Mouse (Mus musculus) MEL (cell line): ENCODE results near the gene Casc3. TPM values are rescaled to one million over a fixed set of nuclear protein-coding genes. Genes with fewer than 3 reads are reported as not detected.
A peak's percentile ranks its signal among the peaks of the same experiment; 100 is the strongest.

Experiments used
- DNase-seq: peaks from one replicate; pipeline ENCODE4 v3.0.0; 2011; ENCODE audit warnings: low read depth, low spot score
- H3K27ac ChIP-seq: 2 replicates; pipeline ENCODE4 v1.5.1; 2012; ENCODE audit warnings: low read depth, mild to moderate bottlenecking, control low read depth, low read length, moderate library complexity; ENCODE audit not compliant: control insufficient read depth
- H3K27me3 ChIP-seq, 2 experiments: fragments of 150-350 bp in 1 of 2; sonication (generic) in 1 of 2; 2 replicates each; pipeline ENCODE4 v1.6.1; 2012; ENCODE audit warnings: low read length in 2 of 2, mild to moderate bottlenecking in 2 of 2, improper control_type of control experiment in 1 of 2, moderate library complexity in 1 of 2; ENCODE audit not compliant: insufficient read depth in 2 of 2, control insufficient read depth in 1 of 2
- H3K36me3 ChIP-seq, 2 experiments: 2 replicates each; pipeline ENCODE4 v1.6.1; 2012 to 2014; ENCODE audit warnings: low read length in 2 of 2, improper control_type of control experiment in 1 of 2, inconsistent platforms in 1 of 2, mild to moderate bottlenecking in 1 of 2; ENCODE audit not compliant: insufficient read depth in 2 of 2, control insufficient read depth in 1 of 2
- H3K4me1 ChIP-seq, 2 experiments: fragments of 150-350 bp in 1 of 2; sonication (generic) in 1 of 2; 2 replicates each; pipeline ENCODE4 v1.6.1; 2012; ENCODE audit warnings: low read length in 2 of 2, improper control_type of control experiment in 1 of 2, mild to moderate bottlenecking in 1 of 2; ENCODE audit not compliant: insufficient read depth in 2 of 2, control insufficient read depth in 1 of 2
- H3K4me3 ChIP-seq, 2 experiments: fragments of 150-350 bp in 1 of 2; sonication (generic) in 1 of 2; 2 replicates each; pipeline ENCODE4 v1.5.1; 2012; ENCODE audit warnings: low read depth in 2 of 2, low read length in 2 of 2, mild to moderate bottlenecking in 2 of 2, moderate library complexity in 2 of 2, control low read depth in 1 of 2, improper control_type of control experiment in 1 of 2; ENCODE audit not compliant: control insufficient read depth in 1 of 2, insufficient read depth in 1 of 2
- H3K79me2 ChIP-seq: 2 replicates; pipeline ENCODE4 v1.6.1; 2012; ENCODE audit warnings: mild to moderate bottlenecking, low read length, moderate library complexity; ENCODE audit not compliant: control insufficient read depth, poor library complexity, insufficient read depth
- H3K9ac ChIP-seq: 2 replicates; pipeline ENCODE4 v1.6.1; 2012; ENCODE audit warnings: low read depth, mild to moderate bottlenecking, control low read depth, low read length, moderate library complexity; ENCODE audit not compliant: control insufficient read depth, poor library complexity, severe bottlenecking
- H3K9me3 ChIP-seq: fragments of 150-350 bp; sonication (generic); replicated peaks from 2 replicates; pipeline ENCODE4 v1.6.1; 2012; ENCODE audit warnings: mild to moderate bottlenecking, low read length, improper control_type of control experiment, moderate library complexity; ENCODE audit not compliant: insufficient read depth
- BHLHE40 ChIP-seq: IDR thresholded peaks from 2 replicates; pipeline ENCODE4 v1.6.1; 2012; ENCODE audit warnings: low read depth, mild to moderate bottlenecking, inconsistent platforms, low read length, improper control_type of control experiment, borderline replicate concordance
- CHD1 ChIP-seq: IDR thresholded peaks from 2 replicates; pipeline ENCODE4 v1.6.1; 2012; ENCODE audit warnings: low read depth, mild to moderate bottlenecking, inconsistent platforms, low read length, improper control_type of control experiment
- CHD2 ChIP-seq: IDR thresholded peaks from 2 replicates; pipeline ENCODE4 v1.6.1; 2011; ENCODE audit warnings: low read length, improper control_type of control experiment
- CTCF ChIP-seq, 3 experiments: IDR thresholded peaks in 2 of 3; conservative IDR thresholded peaks in 1 of 3; 2 replicates each; pipeline ENCODE4 v1.5.1; 2011 to 2012; ENCODE audit warnings: low read length in 3 of 3, low read depth in 2 of 3, mild to moderate bottlenecking in 2 of 3, improper control_type of control experiment in 1 of 3, inconsistent platforms in 1 of 3, mixed read lengths in 1 of 3, moderate library complexity in 1 of 3; ENCODE audit not compliant: control insufficient read depth in 1 of 3, insufficient read depth in 1 of 3, poor library complexity in 1 of 3, severe bottlenecking in 1 of 3
- E2F4 ChIP-seq: IDR thresholded peaks from 2 replicates; pipeline ENCODE4 v1.6.1; 2011; ENCODE audit warnings: low read depth, low read length, improper control_type of control experiment, borderline replicate concordance
- EP300 ChIP-seq, 2 experiments: IDR thresholded peaks; 2 replicates each; pipeline ENCODE4 v1.6.1; 2011; ENCODE audit warnings: improper control_type of control experiment in 2 of 2, low read length in 2 of 2, low read depth in 1 of 2, mild to moderate bottlenecking in 1 of 2
- ETS1 ChIP-seq: IDR thresholded peaks from 2 replicates; pipeline ENCODE4 v1.6.1; 2012; ENCODE audit warnings: low read depth, mild to moderate bottlenecking, inconsistent platforms, low read length, improper control_type of control experiment, moderate library complexity
- GABPA ChIP-seq: IDR thresholded peaks from 2 replicates; pipeline ENCODE4 v1.6.1; 2012; ENCODE audit warnings: low read depth, mild to moderate bottlenecking, inconsistent platforms, low read length, improper control_type of control experiment, moderate library complexity
- GATA1 ChIP-seq: IDR thresholded peaks from 2 replicates; pipeline ENCODE4 v1.6.1; 2011; ENCODE audit warnings: low read depth, low read length, improper control_type of control experiment
- HCFC1 ChIP-seq: IDR thresholded peaks from 2 replicates; pipeline ENCODE4 v1.6.1; 2012; ENCODE audit warnings: low read depth, mild to moderate bottlenecking, inconsistent platforms, low read length, improper control_type of control experiment, moderate library complexity
- JUND ChIP-seq: IDR thresholded peaks from 2 replicates; pipeline ENCODE4 v1.6.1; 2011; ENCODE audit warnings: low read depth, mild to moderate bottlenecking, improper control_type of control experiment, low read length
- MAZ ChIP-seq: IDR thresholded peaks from 2 replicates; pipeline ENCODE4 v1.6.1; 2012; ENCODE audit warnings: low read depth, mild to moderate bottlenecking, inconsistent platforms, low read length, improper control_type of control experiment
- MEF2A ChIP-seq: IDR thresholded peaks from 2 replicates; pipeline ENCODE4 v1.6.1; 2014; ENCODE audit warnings: low read depth, mild to moderate bottlenecking, inconsistent platforms, low read length, improper control_type of control experiment; ENCODE audit not compliant: poor library complexity, insufficient replicate concordance, severe bottlenecking; ENCODE audit errors: extremely low read depth
- MXI1 ChIP-seq: IDR thresholded peaks from 2 replicates; pipeline ENCODE4 v1.6.1; 2011; ENCODE audit warnings: mild to moderate bottlenecking, low read depth, low read length, improper control_type of control experiment
- MYB ChIP-seq: IDR thresholded peaks from 2 replicates; pipeline ENCODE4 v1.6.1; 2011; ENCODE audit warnings: mild to moderate bottlenecking, low read depth, low read length, improper control_type of control experiment
- MYC ChIP-seq: IDR thresholded peaks from 2 replicates; pipeline ENCODE4 v1.6.1; 2011; ENCODE audit warnings: low read depth, mild to moderate bottlenecking, low read length, improper control_type of control experiment, moderate library complexity
- NRF1 ChIP-seq: IDR thresholded peaks from 2 replicates; pipeline ENCODE4 v1.6.1; 2014; ENCODE audit warnings: low read depth, mild to moderate bottlenecking, inconsistent platforms, low read length, improper control_type of control experiment, moderate library complexity; ENCODE audit not compliant: poor library complexity, insufficient read depth, severe bottlenecking
- POLR2AphosphoS2 ChIP-seq: IDR thresholded peaks from 2 replicates; pipeline ENCODE4 v1.6.1; 2011; ENCODE audit warnings: low read length, improper control_type of control experiment
- POLR2AphosphoS5 ChIP-seq: IDR thresholded peaks from 2 replicates; pipeline ENCODE4 v1.6.1; 2012; ENCODE audit warnings: low read depth, borderline replicate concordance, mild to moderate bottlenecking, inconsistent platforms, low read length, moderate library complexity, mixed read lengths
- RAD21 ChIP-seq: IDR thresholded peaks from 2 replicates; pipeline ENCODE4 v1.6.1; 2011; ENCODE audit warnings: mild to moderate bottlenecking, low read depth, low read length, improper control_type of control experiment
- RCOR1 ChIP-seq: IDR thresholded peaks from 2 replicates; pipeline ENCODE4 v1.6.1; 2012; ENCODE audit warnings: low read depth, mild to moderate bottlenecking, inconsistent platforms, low read length, improper control_type of control experiment
- SIN3A ChIP-seq: IDR thresholded peaks from 2 replicates; pipeline ENCODE4 v1.6.1; 2012; ENCODE audit warnings: low read length, improper control_type of control experiment, inconsistent platforms
- SMC3 ChIP-seq: IDR thresholded peaks from 2 replicates; pipeline ENCODE4 v1.6.1; 2011; ENCODE audit warnings: low read depth, low read length, improper control_type of control experiment
- TAL1 ChIP-seq: IDR thresholded peaks from 2 replicates; pipeline ENCODE4 v1.6.1; 2012; ENCODE audit warnings: mild to moderate bottlenecking, inconsistent platforms, low read length, moderate library complexity, mixed read lengths
- UBTF ChIP-seq: IDR thresholded peaks from 2 replicates; pipeline ENCODE4 v1.6.1; 2012; ENCODE audit warnings: low read depth, mild to moderate bottlenecking, inconsistent platforms, low read length, improper control_type of control experiment, moderate library complexity, borderline replicate concordance; ENCODE audit not compliant: insufficient read depth
- USF1 ChIP-seq: IDR thresholded peaks from 2 replicates; pipeline ENCODE4 v1.6.1; 2014; ENCODE audit warnings: low read depth, mild to moderate bottlenecking, inconsistent platforms, low read length, improper control_type of control experiment, moderate library complexity
- ZMIZ1 ChIP-seq: IDR thresholded peaks from 2 replicates; pipeline ENCODE4 v1.6.1; 2012; ENCODE audit warnings: low read depth, mild to moderate bottlenecking, inconsistent platforms, low read length, improper control_type of control experiment, moderate library complexity
- ZNF384 ChIP-seq: IDR thresholded peaks from 2 replicates; pipeline ENCODE4 v1.6.1; 2012; ENCODE audit warnings: low read depth, mild to moderate bottlenecking, inconsistent platforms, low read length, improper control_type of control experiment
- polyA plus RNA-seq, 2 experiments: library from polyadenylated mRNA; stranded (reverse) in 1 of 2; unstranded in 1 of 2; fragments of >175 nt in 1 of 2; fragments of >200 nt in 1 of 2; gene quantifications; 2 replicates each; pipeline versions ENCODE4 v1.2.1 to v1.2.4; 2012; ENCODE audit warnings: low replicate concordance in 2 of 2, low read depth in 1 of 2; ENCODE audit not compliant: insufficient read length in 2 of 2, insufficient read depth in 1 of 2, missing spikeins in 1 of 2
- total RNA-seq: library from RNA; depleted of rRNA; stranded (reverse); fragments of 300-350 nt; gene quantifications from 2 replicates; pipeline ENCODE4 v1.2.3, GENCODE M21; 2012

Gene Casc3
- total and polyA plus RNA-seq, 3 experiments: 18.2 to 61.0 (median 58.6) TPM

DNA sequence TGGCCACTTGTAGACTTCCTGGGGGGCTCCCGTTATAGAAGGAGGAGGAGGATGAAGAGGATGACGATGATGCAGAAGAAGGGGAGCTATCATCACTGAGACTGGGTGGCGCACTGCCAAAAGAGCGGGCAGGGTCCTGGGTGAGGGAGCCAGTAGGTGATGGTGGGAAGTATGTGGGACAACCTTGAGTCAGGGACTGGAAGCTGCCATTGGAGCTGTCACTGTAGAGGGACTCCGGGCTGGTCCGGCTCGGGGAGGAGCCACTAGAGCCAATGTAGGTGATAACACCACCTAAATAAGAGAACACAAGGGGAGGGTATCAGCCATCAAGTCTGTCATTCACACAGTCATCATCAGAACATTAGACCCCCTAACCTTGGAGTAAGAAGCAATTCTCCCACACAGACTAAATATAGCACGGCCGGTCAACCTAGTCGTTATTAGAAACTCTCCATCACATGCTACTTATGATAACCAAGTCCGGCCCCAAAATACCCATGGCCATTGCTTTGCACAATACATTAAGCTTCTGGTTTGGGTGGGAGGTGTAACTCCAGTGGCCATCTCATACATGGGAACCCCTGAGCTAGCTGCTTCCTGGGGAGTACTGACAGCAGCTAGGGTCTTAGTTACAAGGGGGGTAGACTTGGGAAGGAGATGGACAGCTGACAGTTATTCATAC lies 32.7 kb upstream of the Casc3 start:
- Histone ChIP-seq H3K4me3 (no peak overlapping the region), H3K9ac (peak overlapping the region; percentile 59; the same call in 1 of the 2 replicates), H3K27ac (peak overlapping the region; percentile 89), H3K79me2 (no peaks in the 10 kb centered on the region; the same call in 1 of the 2 replicates), H3K36me3 (peaks cover 0 to 40% of the 10 kb centered on the region in 2 experiments; a peak in 2 of 4 replicates), H3K9me3 (no peaks in the 10 kb centered on the region), H3K27me3 (no peaks in the 10 kb centered on the region), H3K4me1 (peaks cover 32 to 55% of the 10 kb centered on the region in 2 experiments)
- DNase-seq: no peak
- TF ChIP-seq EP300 (IDR thresholded peaks at IDR 0.05; ENCODE audit: low read depth in 1 of 2, low read length in 2 of 2): no peak
- no peak for TF ChIP-seq RAD21
- no peak for TF ChIP-seq BHLHE40
- no peak for TF ChIP-seq TAL1

DNA sequence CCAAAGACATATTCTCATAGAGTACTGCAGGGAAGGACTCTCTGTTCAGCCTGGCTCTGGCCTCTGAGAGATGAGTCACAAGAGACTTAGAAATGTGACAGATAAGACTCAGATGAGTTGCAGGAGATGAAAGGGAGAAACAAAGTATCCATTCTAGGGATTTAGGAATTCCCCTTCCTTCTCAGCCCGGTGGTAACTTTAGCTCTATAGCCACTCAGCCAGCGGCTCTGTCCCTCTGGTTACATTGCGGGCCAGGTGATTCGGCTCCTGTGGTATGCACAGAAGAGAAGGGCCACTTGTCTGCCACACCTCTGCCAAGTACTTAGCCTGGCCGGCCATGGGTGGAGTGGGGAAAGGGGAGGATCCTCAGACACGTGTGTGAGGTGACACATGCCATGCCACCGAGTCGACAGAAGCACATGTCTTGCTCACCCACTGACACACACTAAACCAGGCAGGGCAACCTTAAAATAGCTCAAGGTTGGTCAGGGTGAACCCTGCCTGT lies 32.0 kb upstream of the Casc3 start:
- H3K79me2 ChIP-seq: no peaks in the 10 kb centered on the region; the same call in 1 of the 2 replicates
- peak overlapping the region; percentile 59 for H3K9ac ChIP-seq
- peak; percentile 88 for DNase-seq
- H3K9me3 ChIP-seq: no peaks in the 10 kb centered on the region
- no peaks in the 10 kb centered on the region for H3K27me3 ChIP-seq
- no peak overlapping the region for H3K4me3 ChIP-seq
- peaks cover 0 to 39% of the 10 kb centered on the region in 2 experiments; a peak in 2 of 4 replicates for H3K36me3 ChIP-seq
- H3K4me1 ChIP-seq: peaks cover 32 to 57% of the 10 kb centered on the region in 2 experiments
- peak overlapping the region; percentile 89 for H3K27ac ChIP-seq
- TF ChIP-seq GATA1: peak; percentile 79
- no peak for TF ChIP-seq MEF2A
- TF ChIP-seq RCOR1: no peak
- TF ChIP-seq POLR2AphosphoS2: 0 out of 2 replicates have a peak, but pooled peaks have one; percentile 18
- TF ChIP-seq MAZ: no peak
- peak; percentile 85; the same call in 1 of the 2 replicates for TF ChIP-seq JUND
- TF ChIP-seq MYC: peak; percentile 99
- TF ChIP-seq NRF1: no peak
- TF ChIP-seq TAL1: no peak
- peak; percentile 74 for TF ChIP-seq ETS1
- no peak; the same call in 1 of the 2 replicates for TF ChIP-seq BHLHE40
- TF ChIP-seq CHD1: no peak
- TF ChIP-seq CTCF (IDR thresholded peaks at IDR 0.05 in 2 of 3, conservative IDR thresholded peaks at IDR 0.05 in 1 of 3; ENCODE audit: control insufficient read depth in 1 of 3, insufficient read depth in 1 of 3, low read depth in 2 of 3, low read length in 3 of 3, poor library complexity in 1 of 3, severe bottlenecking in 1 of 3): no peak
- TF ChIP-seq SIN3A: peak; percentile 63
- no peak for TF ChIP-seq SMC3
- peak; percentile 97 for TF ChIP-seq MXI1
- peak; percentile 50; the same call in 1 of the 2 replicates for TF ChIP-seq USF1
- no peak for TF ChIP-seq ZNF384
- no peak for TF ChIP-seq ZMIZ1
- TF ChIP-seq UBTF: no peak
- TF ChIP-seq HCFC1: no peak
- no peak for TF ChIP-seq GABPA
- TF ChIP-seq POLR2AphosphoS5: peak; percentile 15; the same call in 1 of the 2 replicates
- TF ChIP-seq E2F4: no peak
- TF ChIP-seq EP300 (IDR thresholded peaks at IDR 0.05; ENCODE audit: low read depth in 1 of 2, low read length in 2 of 2): peak; percentile 23 to 56; a peak in 2 of 4 replicates
- TF ChIP-seq CHD2: no peak
- no peak for TF ChIP-seq RAD21
- no peak for TF ChIP-seq MYB
